Mouse (Mus musculus) brown adipose tissue, adult 24 weeks (tissue): Measurements from ENCODE around the gene Rnf185. TPM values are rescaled to one million over a fixed set of nuclear protein-coding genes. Genes with fewer than 3 reads are reported as not detected.

Source experiments
- H3K27ac ChIP-seq: fragments of 200-500 bp; replicated peaks from 2 replicates; pipeline ENCODE4 v1.5.1; 2012; ENCODE audit warnings: low read depth, mild to moderate bottlenecking, low read length
- H3K4me1 ChIP-seq: fragments of 200-500 bp; 2 replicates; pipeline ENCODE4 v1.6.1; 2012; ENCODE audit warnings: low read length, mixed read lengths; ENCODE audit not compliant: control insufficient read depth, insufficient read depth, insufficient read length
- H3K4me3 ChIP-seq: fragments of 200-500 bp; 2 replicates; pipeline ENCODE4 v1.5.1; 2012; ENCODE audit warnings: low read depth, mild to moderate bottlenecking, low read length, moderate library complexity; ENCODE audit not compliant: insufficient read depth
- polyA plus RNA-seq: library from polyadenylated mRNA; stranded (reverse); fragments of >200 nt; gene quantifications from 2 replicates; pipeline ENCODE4 v1.2.4, GENCODE M21; 2012; ENCODE audit not compliant: missing spikeins, insufficient read depth, insufficient read length

Gene Rnf185
- polyA plus RNA-seq, 1 experiment: 15.9 TPM

- Histone ChIP-seq H3K27ac (no peak overlapping the region), H3K4me3 (no peak overlapping the region), H3K4me1 (no peaks in the 10 kb centered on the region; the same call in 1 of the 2 replicates)
Observed at GRCm38 (mm10) chr11:3458428-3459104, 6.4 kb upstream of the Rnf185 start.

GRCm38 (mm10) chr11:3456354-3456753, 4.2 kb upstream of the Rnf185 start:
- Histone ChIP-seq H3K4me1 (peaks cover 4% of the 10 kb centered on the region), H3K4me3 (no peak overlapping the region), H3K27ac (no peak overlapping the region)

- Histone ChIP-seq H3K27ac (no peak overlapping the region), H3K4me1 (peaks cover 8% of the 10 kb centered on the region), H3K4me3 (no peak overlapping the region)
Observed at GRCm38 (mm10) chr11:3454506-3454905, 2.3 kb upstream of the Rnf185 start.

GRCm38 (mm10) chr11:3453467-3453866, 1.3 kb upstream of the Rnf185 start:
- peaks cover 8% of the 10 kb centered on the region for H3K4me1 ChIP-seq
- H3K27ac ChIP-seq: no peak overlapping the region
- no peak overlapping the region; the same call in 1 of the 2 replicates for H3K4me3 ChIP-seq

- Histone ChIP-seq H3K4me1 (peaks cover 8% of the 10 kb centered on the region), H3K4me3 (peak overlapping the region; percentile 88), H3K27ac (peak overlapping the region; percentile 87)
Observed at GRCm38 (mm10) chr11:3452769-3453168, 606 bp upstream of the Rnf185 start.

GRCm38 (mm10) chr11:3451701-3452163, 431 bp downstream of the Rnf185 start:
- Histone ChIP-seq H3K4me3 (peak overlapping the region; percentile 74), H3K27ac (peak overlapping the region; percentile 84), H3K4me1 (peaks cover 8% of the 10 kb centered on the region)

- Histone ChIP-seq H3K4me1 (0 out of 2 replicates have a peak, but pooled peaks cover 3% of the 10 kb centered on the region), H3K27ac (no peak overlapping the region), H3K4me3 (no peak overlapping the region)
Observed at GRCm38 (mm10) chr11:3444875-3445274, 7.3 kb downstream of the Rnf185 start.

GRCm38 (mm10) chr11:3443091-3443490, 9.1 kb downstream of the Rnf185 start:
- no peak overlapping the region for H3K4me3 ChIP-seq
- H3K4me1 ChIP-seq: 0 out of 2 replicates have a peak, but pooled peaks cover 3% of the 10 kb centered on the region

GRCm38 (mm10) chr11:3442677-3443076, 9.5 kb downstream of the Rnf185 start:
- H3K4me3 ChIP-seq: no peak overlapping the region
- no peak overlapping the region for H3K27ac ChIP-seq
- 0 out of 2 replicates have a peak, but pooled peaks cover 3% of the 10 kb centered on the region for H3K4me1 ChIP-seq

More at GRCm38 (mm10) chr11:3443091-3443490, 9.1 kb downstream of the Rnf185 start:
- no peak overlapping the region for H3K27ac ChIP-seq

- Histone ChIP-seq H3K4me3 (no peak overlapping the region), H3K4me1 (0 out of 2 replicates have a peak, but pooled peaks cover 3% of the 10 kb centered on the region), H3K27ac (no peak overlapping the region)
Observed at GRCm38 (mm10) chr11:3441696-3442443, 10.3 kb downstream of the Rnf185 start.

GRCm38 (mm10) chr11:3437621-3438020, 14.5 kb downstream of the Rnf185 start:
- H3K27ac ChIP-seq: no peak overlapping the region
- no peaks in the 10 kb centered on the region for H3K4me1 ChIP-seq
- no peak overlapping the region for H3K4me3 ChIP-seq

- peaks cover 2% of the 10 kb centered on the region; the same call in 1 of the 2 replicates for H3K4me1 ChIP-seq
- no peak overlapping the region for H3K4me3 ChIP-seq
- no peak overlapping the region for H3K27ac ChIP-seq
Observed at GRCm38 (mm10) chr11:3433809-3434208, 18.4 kb downstream of the Rnf185 start.

- Histone ChIP-seq H3K4me1 (peaks cover 2% of the 10 kb centered on the region; the same call in 1 of the 2 replicates), H3K27ac (no peak overlapping the region), H3K4me3 (no peak overlapping the region)
Observed at GRCm38 (mm10) chr11:3431976-3432603, 20.1 kb downstream of the Rnf185 start.

GRCm38 (mm10) chr11:3431515-3431914, 20.6 kb downstream of the Rnf185 start:
- no peak overlapping the region for H3K27ac ChIP-seq
- H3K4me3 ChIP-seq: no peak overlapping the region
- peaks cover 2% of the 10 kb centered on the region; the same call in 1 of the 2 replicates for H3K4me1 ChIP-seq

- peaks cover 2% of the 10 kb centered on the region; the same call in 1 of the 2 replicates for H3K4me1 ChIP-seq
- H3K4me3 ChIP-seq: no peak overlapping the region
- H3K27ac ChIP-seq: no peak overlapping the region
Observed at GRCm38 (mm10) chr11:3428632-3429031, 23.5 kb downstream of the Rnf185 start.
